Mouse (Mus musculus) common myeloid progenitor, adult 5-6 weeks (primary cell): ENCODE measurements at regions not wholly inside any gene's neighbourhood (a gene's known extent, or its start where the extent isn't known, plus 50 kb on each side); places are given as distances from the start of the nearest gene placed in this dataset.

Experiments used
- ATAC-seq: replicated peaks from 2 replicates; pipeline ENCODE4 v1.8.0; 2016; ENCODE audit warnings: low read depth, mild to moderate bottlenecking, moderate TSS enrichment, inconsistent platforms; ENCODE audit not compliant: poor library complexity, severe bottlenecking

- ATAC-seq: peak; percentile 73
Measured at GRCm38 (mm10) chr7:82121746-82122145, 51.9 kb upstream of the Sh3gl3 start.
